Mouse (Mus musculus): Measurements from ENCODE around the gene Rabgap1l. TPM values are rescaled to one million over a fixed set of nuclear protein-coding genes. Genes with fewer than 3 reads are reported as not detected.

Rabgap1l gene
- polyA plus RNA-seq, 1 experiment from 2014 or later: 20.5 TPM

DNA sequence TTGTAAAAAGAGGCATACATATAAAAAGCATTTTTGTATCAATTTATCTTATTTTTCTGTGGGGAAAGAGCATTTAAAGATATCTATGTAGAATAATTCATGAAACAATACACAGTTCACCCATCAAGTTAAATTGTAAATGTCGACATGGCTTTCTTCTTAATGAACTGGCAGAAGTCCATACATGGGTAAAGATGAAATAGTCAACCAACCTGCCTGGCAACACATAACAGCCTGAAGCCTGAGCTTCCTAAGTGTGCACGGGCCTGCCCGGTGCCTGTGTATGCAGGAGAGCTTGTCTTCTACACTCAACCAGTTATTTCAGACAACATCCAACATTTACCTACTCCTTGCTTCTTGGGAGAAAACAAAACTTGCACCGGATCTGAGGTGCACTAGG, 458.2 kb downstream of the Rabgap1l start:
- no peaks in the 10 kb centered on the region for H3K9me3 ChIP-seq
- no peak overlapping the region for H3K4me3 ChIP-seq
- H3K4me2 ChIP-seq: no peak overlapping the region
- H3K27me3 ChIP-seq: no peaks in the 10 kb centered on the region
- WGBS: 82% methylated on average over 4 of the region's 4 CpGs
- no peaks in the 10 kb centered on the region for H3K36me3 ChIP-seq
- no peak for ATAC-seq (ENCODE audit: low read depth)
- H3K9ac ChIP-seq: no peak overlapping the region
- H3K27ac ChIP-seq (replicated peaks): no peak overlapping the region
- H3K4me1 ChIP-seq (replicated peaks): no peaks in the 10 kb centered on the region

DNA sequence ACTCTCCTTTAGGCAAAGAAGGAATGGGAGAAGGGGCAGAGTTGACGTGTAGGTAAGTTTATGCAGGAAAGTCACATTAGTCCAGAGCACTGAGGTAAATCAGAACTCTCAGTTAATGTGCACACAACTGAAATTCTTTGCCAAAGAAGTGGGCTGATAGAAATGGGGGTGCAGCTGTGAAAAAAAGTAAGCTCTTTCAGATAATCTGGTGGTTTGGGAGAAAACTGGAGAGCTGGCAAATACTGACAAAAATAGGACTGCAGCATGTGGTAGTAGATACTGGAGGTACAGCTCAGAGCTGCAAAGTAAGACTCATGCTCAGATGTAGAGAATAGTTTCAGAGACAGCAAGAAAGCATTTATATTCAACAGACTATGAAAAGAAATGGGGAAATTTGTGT, 462.2 kb downstream of the Rabgap1l start:
- no peaks in the 10 kb centered on the region for H3K9me3 ChIP-seq
- no peak overlapping the region for H3K9ac ChIP-seq
- no peaks in the 10 kb centered on the region for H3K27me3 ChIP-seq
- WGBS: 72% methylated on average over 1 of the region's 1 CpGs
- H3K27ac ChIP-seq (replicated peaks): no peak overlapping the region
- H3K4me3 ChIP-seq: no peak overlapping the region
- H3K4me2 ChIP-seq: no peak overlapping the region
- no peak for ATAC-seq (ENCODE audit: low read depth)
- H3K4me1 ChIP-seq (replicated peaks): no peaks in the 10 kb centered on the region
- no peaks in the 10 kb centered on the region for H3K36me3 ChIP-seq

DNA sequence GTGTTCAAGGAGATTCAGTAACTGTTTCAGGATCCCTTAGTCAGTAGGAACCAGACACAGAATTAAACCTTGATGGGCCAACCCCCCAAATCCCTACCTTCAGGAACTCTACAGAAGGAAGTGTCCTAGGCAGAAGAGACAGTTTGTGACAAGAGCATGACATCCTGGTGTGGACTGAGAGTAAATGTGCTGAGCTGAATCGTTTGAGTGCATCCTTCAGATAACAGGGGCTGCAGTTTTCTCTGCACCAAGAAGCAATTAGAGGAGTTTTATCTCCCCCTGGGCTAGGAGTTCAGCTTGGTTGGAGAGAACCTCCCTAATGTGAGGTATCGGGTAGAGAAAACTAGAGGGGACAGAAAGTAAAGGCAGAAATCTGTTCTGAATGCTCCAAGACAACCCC, 462.8 kb downstream of the Rabgap1l start:
- Histone ChIP-seq H3K9ac (no peak overlapping the region), H3K27ac (replicated peaks) (no peak overlapping the region), H3K4me3 (no peak overlapping the region), H3K27me3 (no peaks in the 10 kb centered on the region), H3K9me3 (no peaks in the 10 kb centered on the region), H3K36me3 (no peaks in the 10 kb centered on the region), H3K4me2 (no peak overlapping the region), H3K4me1 (replicated peaks) (no peaks in the 10 kb centered on the region)
- 54% methylated on average over 2 of the region's 2 CpGs for WGBS
- no peak for ATAC-seq (ENCODE audit: low read depth)

DNA sequence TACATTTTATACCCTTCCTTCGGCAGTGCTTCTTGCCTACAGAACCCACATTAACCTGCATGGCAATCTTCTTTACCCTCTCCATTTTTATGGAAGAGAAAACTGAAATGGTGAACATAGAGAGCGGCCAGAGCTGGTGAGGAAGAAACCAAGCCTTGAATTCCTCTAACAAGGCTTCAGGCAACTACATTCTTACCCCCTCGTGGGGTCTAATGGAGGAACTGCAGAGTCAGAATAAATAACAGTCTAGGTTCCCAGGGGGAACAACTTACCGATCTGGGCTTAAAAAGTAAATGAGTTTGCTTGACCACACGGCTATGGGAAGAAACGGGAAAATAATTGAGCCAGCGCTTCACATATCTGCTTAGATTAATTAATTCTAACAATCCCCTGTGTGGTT, 463.2 kb downstream of the Rabgap1l start:
- WGBS: 61% methylated on average over 7 of the region's 7 CpGs
- H3K9ac ChIP-seq: no peak overlapping the region

DNA sequence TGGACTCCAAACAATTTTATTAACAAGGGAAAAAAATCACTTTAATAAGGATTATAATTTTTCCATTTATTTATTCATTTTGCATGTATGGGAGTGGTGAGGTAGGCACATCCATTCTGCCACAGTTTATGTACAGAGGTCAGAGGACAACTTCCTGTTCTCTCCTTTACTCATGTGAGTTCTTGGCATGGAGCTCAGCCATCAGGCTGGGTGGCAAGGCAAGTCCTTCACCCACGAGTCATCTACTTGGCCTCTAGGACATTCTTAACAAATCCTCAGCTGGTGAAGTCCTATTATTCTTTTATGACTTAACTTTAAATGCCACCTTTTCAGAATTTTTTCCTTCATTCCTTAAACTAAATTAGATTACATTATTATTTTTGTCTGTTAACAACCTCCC, 465.5 kb downstream of the Rabgap1l start:
- H3K4me1 ChIP-seq (replicated peaks): no peaks in the 10 kb centered on the region
- H3K9ac ChIP-seq: no peak overlapping the region
- no peak overlapping the region for H3K27ac ChIP-seq (replicated peaks)
- 81% methylated on average over 1 of the region's 1 CpGs for WGBS
- H3K9me3 ChIP-seq: no peaks in the 10 kb centered on the region
- no peaks in the 10 kb centered on the region for H3K27me3 ChIP-seq
- no peak overlapping the region for H3K4me2 ChIP-seq
- no peaks in the 10 kb centered on the region for H3K36me3 ChIP-seq
- no peak for ATAC-seq (ENCODE audit: low read depth)
- no peak overlapping the region for H3K4me3 ChIP-seq

More for the DNA sequence above, 463.2 kb downstream of the Rabgap1l start:
- Histone ChIP-seq H3K36me3 (no peaks in the 10 kb centered on the region), H3K4me1 (replicated peaks) (no peaks in the 10 kb centered on the region), H3K27ac (replicated peaks) (no peak overlapping the region), H3K4me2 (no peak overlapping the region), H3K4me3 (no peak overlapping the region), H3K9me3 (no peaks in the 10 kb centered on the region), H3K27me3 (no peaks in the 10 kb centered on the region)
- no peak for ATAC-seq (ENCODE audit: low read depth)

DNA sequence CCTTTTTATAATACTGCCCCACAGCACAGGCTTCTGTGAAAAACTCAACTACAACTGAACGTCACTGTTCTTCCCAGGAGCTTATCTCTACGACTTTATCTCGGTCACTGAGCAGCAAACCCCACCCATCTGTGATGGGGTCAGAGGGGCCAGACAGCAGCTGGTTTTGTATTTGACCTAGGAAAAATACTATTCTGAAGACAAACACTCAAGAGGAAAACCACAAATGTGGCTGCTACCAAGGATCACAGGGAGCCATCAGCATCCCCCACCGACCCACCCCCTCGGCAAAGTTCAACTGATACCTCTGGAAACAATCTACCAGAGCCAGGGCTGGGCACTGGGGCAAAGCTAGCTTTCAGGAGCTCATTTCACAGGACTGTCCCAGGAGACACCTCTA, 467.5 kb downstream of the Rabgap1l start:
- no peaks in the 10 kb centered on the region for H3K36me3 ChIP-seq
- no peak for ATAC-seq (ENCODE audit: low read depth)
- H3K4me3 ChIP-seq: no peak overlapping the region
- no peak overlapping the region for H3K9ac ChIP-seq
- no peak overlapping the region for H3K4me2 ChIP-seq
- 71% methylated on average over 5 of the region's 5 CpGs for WGBS
- no peaks in the 10 kb centered on the region for H3K27me3 ChIP-seq
- no peaks in the 10 kb centered on the region for H3K4me1 ChIP-seq (replicated peaks)
- no peak overlapping the region for H3K27ac ChIP-seq (replicated peaks)
- H3K9me3 ChIP-seq: no peaks in the 10 kb centered on the region

DNA sequence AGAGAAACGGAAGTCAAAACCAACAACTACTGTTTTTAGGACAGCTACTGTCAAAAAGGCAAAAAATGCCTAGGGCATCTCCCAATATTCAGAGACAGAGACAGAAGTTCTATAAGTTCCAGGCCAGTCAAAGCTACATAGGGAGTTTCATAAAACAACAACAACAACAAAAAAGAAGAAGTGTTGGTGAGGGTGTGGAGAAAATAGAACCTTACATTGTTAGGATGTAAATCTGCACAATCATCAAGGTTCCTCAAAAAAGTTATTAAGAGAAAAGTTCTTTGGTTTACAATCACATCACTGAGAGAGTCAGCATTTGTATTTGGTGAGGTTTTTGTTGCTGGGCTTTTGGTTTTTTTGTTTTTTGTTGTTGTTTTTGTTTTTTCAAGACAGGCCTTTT, 472.3 kb downstream of the Rabgap1l start:
- H3K9me3 ChIP-seq: no peaks in the 10 kb centered on the region
- 81% methylated on average over 1 of the region's 1 CpGs for WGBS

DNA sequence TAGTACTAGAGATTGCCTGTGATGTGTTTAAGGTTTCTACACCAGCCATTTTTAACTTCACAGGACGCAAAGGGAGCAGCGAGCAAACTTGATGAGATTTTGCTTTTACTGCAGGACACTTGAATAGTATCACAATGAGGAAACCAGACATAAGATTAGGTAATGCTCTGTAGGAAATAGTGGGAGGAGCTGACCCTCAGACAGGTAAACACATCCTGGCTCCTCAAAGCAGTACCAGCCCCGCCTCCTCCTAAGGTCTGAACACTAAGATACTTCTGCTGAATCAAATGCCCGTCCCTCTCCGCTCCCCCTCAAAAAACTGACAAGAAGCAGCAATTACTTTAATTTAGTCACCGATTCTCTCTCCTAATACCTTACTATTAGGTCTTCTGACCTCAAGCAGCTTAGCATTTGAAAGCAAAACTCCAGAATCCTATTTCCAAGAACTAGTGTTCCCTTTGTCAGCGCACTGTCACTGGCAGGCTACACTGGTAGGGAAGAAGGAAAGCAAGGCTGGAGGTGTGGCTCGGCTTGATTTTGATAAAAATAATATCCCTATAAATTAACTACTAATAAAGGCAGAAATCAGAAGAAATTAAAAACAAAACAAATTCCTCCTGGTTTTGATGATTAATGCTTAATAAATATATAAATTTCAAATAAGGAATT, 474.8 kb downstream of the Rabgap1l start:
- Histone ChIP-seq H3K4me2 (no peak overlapping the region), H3K9me3 (no peaks in the 10 kb centered on the region), H3K9ac (no peak overlapping the region), H3K4me1 (replicated peaks) (no peaks in the 10 kb centered on the region), H3K4me3 (no peak overlapping the region), H3K36me3 (no peaks in the 10 kb centered on the region), H3K27ac (replicated peaks) (no peak overlapping the region), H3K27me3 (no peaks in the 10 kb centered on the region)
- ATAC-seq (ENCODE audit: low read depth): no peak
- WGBS: 86% methylated on average over 8 of the region's 8 CpGs

More for the DNA sequence above, 472.3 kb downstream of the Rabgap1l start:
- H3K36me3 ChIP-seq: no peaks in the 10 kb centered on the region
- no peak overlapping the region for H3K4me3 ChIP-seq
- no peak overlapping the region for H3K4me2 ChIP-seq
- no peak overlapping the region for H3K9ac ChIP-seq
- no peaks in the 10 kb centered on the region for H3K27me3 ChIP-seq
- H3K27ac ChIP-seq (replicated peaks): no peak overlapping the region
- no peaks in the 10 kb centered on the region for H3K4me1 ChIP-seq (replicated peaks)
- ATAC-seq (ENCODE audit: low read depth): no peak

DNA sequence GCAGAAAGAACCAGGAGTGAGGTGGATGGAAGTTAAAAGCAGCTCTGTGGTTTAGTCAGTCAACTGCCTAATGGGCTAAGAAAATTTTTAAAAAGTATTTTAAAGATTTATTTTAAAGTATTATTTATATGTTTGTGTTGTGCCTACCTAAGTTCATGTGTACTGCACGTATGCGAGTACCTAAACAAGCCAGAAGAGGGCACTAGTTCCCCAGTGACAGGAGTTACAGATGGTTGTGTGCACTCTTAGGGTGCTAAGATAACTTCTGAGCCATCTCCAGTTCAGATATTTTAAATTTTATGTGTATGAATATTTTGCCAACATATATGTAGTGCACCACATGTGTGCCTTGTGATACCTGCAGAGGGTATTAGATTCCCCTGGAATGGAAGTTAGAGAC, 476.8 kb downstream of the Rabgap1l start:
- no peak overlapping the region for H3K4me2 ChIP-seq
- H3K9ac ChIP-seq: no peak overlapping the region
- H3K4me1 ChIP-seq (replicated peaks): no peaks in the 10 kb centered on the region
- H3K9me3 ChIP-seq: no peaks in the 10 kb centered on the region
- ATAC-seq (ENCODE audit: low read depth): no peak
- H3K4me3 ChIP-seq: no peak overlapping the region
- WGBS: 95% methylated on average over 2 of the region's 2 CpGs
- no peaks in the 10 kb centered on the region for H3K27me3 ChIP-seq
- no peak overlapping the region for H3K27ac ChIP-seq (replicated peaks)
- H3K36me3 ChIP-seq: no peaks in the 10 kb centered on the region

DNA sequence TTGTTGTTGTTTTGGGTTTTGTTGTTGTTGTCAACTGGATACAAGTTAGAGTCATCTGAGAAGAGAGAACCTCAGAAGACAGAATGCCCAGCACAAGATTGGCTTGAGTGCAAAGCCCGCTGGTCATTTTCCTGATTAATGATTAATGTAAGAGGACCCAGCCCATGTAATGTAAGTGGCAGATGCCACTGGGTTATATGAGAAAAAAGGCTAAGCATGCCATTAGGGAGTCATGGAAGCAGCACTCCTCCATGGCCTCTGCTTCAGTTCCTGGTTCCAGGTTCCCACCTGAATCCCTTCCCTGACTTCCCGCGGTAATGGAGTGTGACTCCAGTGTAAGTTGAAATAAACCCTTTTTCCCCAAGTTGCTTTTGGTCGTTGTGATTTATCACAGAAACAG, 480.4 kb downstream of the Rabgap1l start:
- no peaks in the 10 kb centered on the region for H3K36me3 ChIP-seq
- H3K9ac ChIP-seq: no peak overlapping the region
- no peak overlapping the region for H3K4me2 ChIP-seq
- H3K27me3 ChIP-seq: no peaks in the 10 kb centered on the region
- H3K4me1 ChIP-seq (replicated peaks): peaks cover 6% of the 10 kb centered on the region; the same call in 1 of the 2 replicates
- ATAC-seq (ENCODE audit: low read depth): no peak
- H3K4me3 ChIP-seq: no peak overlapping the region
- H3K9me3 ChIP-seq: no peaks in the 10 kb centered on the region
- H3K27ac ChIP-seq (replicated peaks): no peak overlapping the region
- 91% methylated on average over 4 of the region's 4 CpGs for WGBS

DNA sequence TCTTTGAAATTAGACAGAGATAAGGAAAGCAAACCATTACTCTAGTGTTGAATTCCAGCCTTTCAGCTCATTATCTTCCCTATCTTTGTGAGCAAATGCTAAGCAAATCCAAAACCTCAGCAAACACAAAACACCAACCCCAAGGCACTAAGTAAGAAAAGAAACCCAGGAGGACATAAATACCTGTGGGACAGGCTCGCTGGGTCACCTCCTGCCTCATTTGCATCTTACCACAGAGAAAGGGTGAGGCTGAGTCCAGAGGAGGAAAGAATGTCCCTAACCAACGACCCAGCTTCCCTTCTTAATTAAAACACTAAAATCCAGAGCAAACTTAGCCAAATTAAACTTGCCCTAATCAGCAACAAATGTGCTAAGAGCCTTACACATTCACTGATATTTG, 481.1 kb downstream of the Rabgap1l start:
- no peak for ATAC-seq (ENCODE audit: low read depth)
- no peaks in the 10 kb centered on the region for H3K27me3 ChIP-seq
- H3K9me3 ChIP-seq: no peaks in the 10 kb centered on the region
- no peak overlapping the region for H3K4me2 ChIP-seq
- peaks cover 6% of the 10 kb centered on the region; the same call in 1 of the 2 replicates for H3K4me1 ChIP-seq (replicated peaks)
- H3K9ac ChIP-seq: no peak overlapping the region
- WGBS: 35% methylated on average over 2 of the region's 2 CpGs
- H3K4me3 ChIP-seq: no peak overlapping the region
- no peaks in the 10 kb centered on the region for H3K36me3 ChIP-seq
- H3K27ac ChIP-seq (replicated peaks): no peak overlapping the region

DNA sequence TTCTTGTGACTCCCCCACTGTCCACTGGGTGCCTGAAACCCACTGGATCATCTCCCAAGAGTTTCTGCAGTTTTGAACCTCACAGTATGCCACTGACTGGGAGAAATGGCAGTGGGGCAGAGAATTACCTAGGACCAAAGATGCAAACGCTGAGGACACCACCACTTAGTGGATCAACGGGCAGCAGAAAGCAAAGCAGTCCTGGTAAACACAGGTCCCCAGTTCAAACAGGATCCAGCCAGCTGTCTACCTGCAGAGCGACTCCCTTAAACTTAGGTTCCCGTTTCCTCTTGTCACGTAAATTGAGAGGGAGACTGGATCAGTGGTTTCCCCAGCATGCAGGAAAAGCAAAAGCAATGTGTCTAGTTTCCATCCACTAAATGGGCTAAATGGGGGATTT, 483.1 kb downstream of the Rabgap1l start:
- no peaks in the 10 kb centered on the region for H3K9me3 ChIP-seq
- no peaks in the 10 kb centered on the region for H3K36me3 ChIP-seq
- H3K27ac ChIP-seq (replicated peaks): no peak overlapping the region
- no peak overlapping the region for H3K4me3 ChIP-seq
- no peaks in the 10 kb centered on the region for H3K27me3 ChIP-seq
- no peak overlapping the region for H3K4me2 ChIP-seq
- 53% methylated on average over 5 of the region's 5 CpGs for WGBS
- ATAC-seq (ENCODE audit: low read depth): no peak
- no peak overlapping the region for H3K9ac ChIP-seq
- H3K4me1 ChIP-seq (replicated peaks): peaks cover 6% of the 10 kb centered on the region; the same call in 1 of the 2 replicates

DNA sequence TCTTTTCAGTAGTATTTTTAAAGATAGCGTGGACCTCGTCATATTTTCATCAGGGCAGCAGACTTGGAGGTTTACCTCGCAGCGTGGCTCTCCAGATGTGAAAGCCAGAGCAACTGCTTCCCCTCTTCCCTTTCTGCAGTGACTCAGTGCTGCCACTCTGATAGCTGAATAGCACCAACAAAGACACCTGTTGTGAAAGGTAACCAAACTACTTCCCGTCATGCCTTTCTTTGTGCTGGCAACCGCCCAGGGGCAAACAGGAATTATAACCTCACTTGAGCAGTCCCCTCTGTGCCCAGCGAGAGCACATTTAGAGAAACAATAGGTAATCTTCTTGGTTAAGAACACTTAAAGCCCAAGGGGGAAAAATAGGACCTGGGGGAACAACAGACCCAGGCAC, 484.0 kb downstream of the Rabgap1l start:
- ATAC-seq (ENCODE audit: low read depth): no peak
- 26% methylated on average over 7 of the region's 7 CpGs for WGBS

More for the DNA sequence above, 484.0 kb downstream of the Rabgap1l start:
- Histone ChIP-seq H3K36me3 (no peaks in the 10 kb centered on the region), H3K9ac (no peak overlapping the region), H3K27me3 (no peaks in the 10 kb centered on the region), H3K4me1 (replicated peaks) (peaks cover 6% of the 10 kb centered on the region; the same call in 1 of the 2 replicates), H3K9me3 (no peaks in the 10 kb centered on the region), H3K4me2 (no peak overlapping the region), H3K4me3 (no peak overlapping the region), H3K27ac (replicated peaks) (no peak overlapping the region)

Data from neural tube, embryonic 13.5 days (tissue).